Mouse (Mus musculus): Measurements from ENCODE around the gene Hist1h2an.
"Not testable (repeated sequence)": the region's sequence is repeated elsewhere in the genome, so short reads cannot be mapped to it uniquely, and the experiment has no call there.

Gene Hist1h2an

DNA sequence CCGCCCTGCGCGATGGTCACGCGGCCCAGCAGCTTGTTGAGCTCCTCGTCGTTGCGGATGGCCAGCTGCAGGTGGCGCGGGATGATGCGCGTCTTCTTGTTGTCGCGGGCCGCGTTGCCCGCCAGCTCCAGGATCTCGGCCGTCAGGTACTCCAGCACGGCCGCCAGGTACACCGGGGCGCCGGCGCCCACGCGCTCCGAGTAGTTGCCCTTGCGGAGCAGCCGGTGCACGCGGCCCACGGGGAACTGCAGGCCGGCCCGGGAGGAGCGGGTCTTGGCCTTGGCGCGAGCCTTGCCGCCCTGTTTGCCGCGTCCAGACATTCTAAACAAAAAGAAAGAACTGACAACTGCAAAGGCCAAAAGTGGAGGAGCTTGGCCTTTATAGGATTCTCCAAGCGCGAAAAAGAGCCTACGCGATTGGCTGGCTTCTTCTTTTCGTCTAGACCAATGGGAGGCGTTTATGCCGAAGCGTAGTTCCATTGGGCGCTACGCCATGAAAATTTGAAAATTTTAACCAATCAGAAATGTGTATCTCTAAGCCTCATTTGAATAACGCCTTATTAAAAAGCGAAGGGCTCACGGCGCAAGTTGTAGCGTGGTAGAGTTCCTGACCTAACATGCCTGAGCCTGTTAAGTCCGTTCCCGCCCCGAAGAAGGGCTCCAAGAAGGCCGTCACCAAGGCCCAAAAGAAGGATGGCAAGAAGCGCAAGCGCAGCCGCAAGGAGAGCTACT is at the start of gene Hist1h2an, which contains the start of gene Hist1h2bp:
Gene Hist1h2an (minus strand): TSS at position 320 of the 731 bp plus-strand sequence.
Gene Hist1h2bp (plus strand): TSS at position 563 of the 731 bp plus-strand sequence.
- peak; percentile 98 for DNase-seq (ENCODE audit: low read depth, low spot score)

- not testable (repeated sequence) for DNase-seq (ENCODE audit: low read depth, low spot score)
These were observed 46.4 kb upstream of the Hist1h2an start, which contains the start of the genes Hist1h2ap and Hist1h2br for GRCm38 (mm10) chr13:21833461-21833860. TSS of gene Hist1h2ap (minus strand) at chr13:21833507. TSS of gene Hist1h2br (plus strand) at chr13:21833743.

- DNase-seq (ENCODE audit: low read depth, low spot score), result not testable (repeated sequence)
These were observed 44.7 kb upstream of the Hist1h2an start, which contains the start of gene Hist1h4n for GRCm38 (mm10) chr13:21831418-21832394. TSS of gene Hist1h4n (minus strand) at chr13:21832196.

DNA sequence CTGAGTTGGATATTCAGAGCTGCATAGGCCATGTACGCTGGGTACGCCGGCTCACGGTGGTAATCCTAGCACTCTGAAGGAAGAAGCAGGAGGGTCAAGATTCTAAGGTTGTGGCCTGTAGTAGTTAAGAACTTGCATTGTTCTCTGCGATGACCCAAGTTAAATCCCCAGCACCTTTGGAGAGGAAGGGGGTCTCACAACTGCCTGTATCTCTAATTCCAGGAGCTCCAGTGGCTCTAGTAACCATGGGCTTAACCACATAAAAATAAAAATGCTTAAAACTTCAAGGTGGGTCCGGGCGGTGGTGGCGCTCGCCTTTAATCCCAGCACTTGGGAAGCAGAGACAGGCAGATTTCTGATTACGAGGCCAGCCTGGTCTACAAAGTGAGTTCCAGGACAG is 43.3 kb upstream of the Hist1h2an start:
- no peak for DNase-seq (ENCODE audit: low read depth, low spot score)

DNA sequence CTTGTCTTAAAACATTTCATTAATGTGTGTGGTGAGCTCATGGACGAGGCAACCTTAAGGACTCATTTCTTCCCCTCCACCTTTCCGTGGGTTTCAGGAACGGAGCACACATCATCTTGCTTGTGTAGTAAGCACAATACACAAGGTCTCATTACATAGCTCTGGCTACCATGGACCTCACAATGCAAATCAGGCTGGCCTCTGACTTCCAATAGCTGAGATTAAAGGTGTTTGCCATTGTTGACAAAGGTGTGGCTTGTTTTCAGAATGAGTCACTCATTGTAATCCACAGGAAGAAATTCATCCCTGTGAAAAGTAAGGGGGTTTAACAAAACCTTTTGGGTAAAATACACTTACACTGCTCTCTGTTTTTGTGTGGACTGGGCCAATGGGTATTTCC is 41.5 kb upstream of the Hist1h2an start:
- peak; percentile 74 for DNase-seq (ENCODE audit: low read depth, low spot score)

- not testable (repeated sequence) for DNase-seq (ENCODE audit: low read depth, low spot score)
These were observed 33.3 kb upstream of the Hist1h2an start for GRCm38 (mm10) chr13:21820082-21820890.

- not testable (repeated sequence) for DNase-seq (ENCODE audit: low read depth, low spot score)
These were observed 25.1 kb upstream of the Hist1h2an start for GRCm38 (mm10) chr13:21812092-21812491.

GRCm38 (mm10) chr13:21811539-21811938 is 24.5 kb upstream of the Hist1h2an start, which contains the start of gene Hist1h4m:
TSS of gene Hist1h4m (plus strand) at chr13:21811746.
- DNase-seq (ENCODE audit: low read depth, low spot score), result not testable (repeated sequence)

- not testable (repeated sequence) for DNase-seq (ENCODE audit: low read depth, low spot score)
These were observed 24.1 kb upstream of the Hist1h2an start for GRCm38 (mm10) chr13:21811074-21811473.

GRCm38 (mm10) chr13:21810073-21810472 is 23.1 kb upstream of the Hist1h2an start, which contains the start of the genes Hist1h2bq and Hist1h2ao:
TSS of gene Hist1h2bq (minus strand) at chr13:21810197.
TSS of gene Hist1h2ao (plus strand) at chr13:21810465.
- DNase-seq (ENCODE audit: low read depth, low spot score), result not testable (repeated sequence)

DNA sequence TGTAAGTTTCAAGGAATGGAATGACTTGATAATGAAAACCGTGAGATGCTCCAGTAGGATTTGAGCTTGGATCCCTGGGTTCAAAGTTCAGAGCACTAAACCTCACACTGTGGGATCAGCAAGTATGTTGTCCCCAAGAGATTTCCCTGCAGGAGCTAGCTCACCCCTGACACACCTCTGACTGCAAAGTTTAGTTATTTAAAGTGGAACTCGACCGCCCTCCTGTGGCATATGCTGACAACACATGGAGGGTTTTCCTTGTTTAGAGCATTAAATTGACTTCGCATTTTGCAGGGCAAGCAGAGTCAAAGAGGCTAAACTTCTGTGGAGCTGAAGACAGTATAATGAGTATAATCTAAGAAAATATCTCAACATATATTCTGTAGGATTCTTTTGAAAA is 16.0 kb upstream of the Hist1h2an start:
- DNase-seq (ENCODE audit: low read depth, low spot score), result not testable (repeated sequence)

GRCm38 (mm10) chr13:21797163-21797562 is 10.1 kb upstream of the Hist1h2an start:
- DNase-seq (ENCODE audit: low read depth, low spot score), result not testable (repeated sequence)

GRCm38 (mm10) chr13:21795584-21795983 is 8.6 kb upstream of the Hist1h2an start:
- peak; percentile 73 for DNase-seq (ENCODE audit: low read depth, low spot score)

- peak; percentile 85 for DNase-seq (ENCODE audit: low read depth, low spot score)
These were observed 3.7 kb upstream of the Hist1h2an start for GRCm38 (mm10) chr13:21790601-21791283.

- no peak for DNase-seq (ENCODE audit: low read depth, low spot score)
These were observed 2.9 kb upstream of the Hist1h2an start for GRCm38 (mm10) chr13:21789925-21790324.

DNA sequence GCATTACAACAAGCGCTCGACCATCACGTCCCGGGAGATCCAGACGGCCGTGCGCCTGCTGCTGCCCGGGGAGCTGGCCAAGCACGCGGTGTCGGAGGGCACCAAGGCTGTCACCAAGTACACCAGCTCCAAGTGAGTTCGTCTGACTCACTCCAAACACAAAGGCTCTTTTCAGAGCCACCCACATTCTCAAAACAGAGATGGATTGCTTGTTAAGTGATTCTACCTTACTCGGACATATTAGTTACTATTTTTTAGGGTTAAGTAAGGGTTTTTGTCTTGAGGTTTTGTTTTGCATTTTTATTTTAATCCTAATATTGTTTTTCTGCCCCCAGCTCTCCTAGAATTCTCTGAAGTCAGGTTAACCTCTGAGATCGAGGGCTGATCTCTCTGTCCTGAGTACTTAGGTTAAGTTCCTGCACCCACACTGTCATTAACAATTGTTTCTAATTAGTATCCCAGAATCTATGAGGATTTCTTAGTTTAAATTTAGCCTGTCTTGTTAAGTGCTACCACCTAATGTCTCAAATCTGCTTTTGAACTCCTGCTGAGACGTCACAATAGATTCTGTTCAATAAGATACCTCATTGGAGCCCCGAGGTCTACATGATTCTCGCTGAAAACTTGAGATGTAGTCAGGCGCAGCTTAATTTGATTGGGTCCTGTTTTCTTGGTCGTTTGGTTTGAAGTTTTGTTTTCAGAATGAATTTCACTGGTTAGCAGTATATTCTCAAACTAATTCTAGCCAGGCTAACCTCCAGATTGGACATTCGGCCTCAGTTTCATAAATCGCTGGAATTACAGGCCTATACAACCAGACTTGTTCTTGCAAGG is 959 bp upstream of the Hist1h2an start:
- DNase-seq (ENCODE audit: low read depth, low spot score), result peak; percentile 60

GRCm38 (mm10) chr13:21786189-21786898 is 674 bp downstream of the Hist1h2an start:
- peak; percentile 68 for DNase-seq (ENCODE audit: low read depth, low spot score)

DNA sequence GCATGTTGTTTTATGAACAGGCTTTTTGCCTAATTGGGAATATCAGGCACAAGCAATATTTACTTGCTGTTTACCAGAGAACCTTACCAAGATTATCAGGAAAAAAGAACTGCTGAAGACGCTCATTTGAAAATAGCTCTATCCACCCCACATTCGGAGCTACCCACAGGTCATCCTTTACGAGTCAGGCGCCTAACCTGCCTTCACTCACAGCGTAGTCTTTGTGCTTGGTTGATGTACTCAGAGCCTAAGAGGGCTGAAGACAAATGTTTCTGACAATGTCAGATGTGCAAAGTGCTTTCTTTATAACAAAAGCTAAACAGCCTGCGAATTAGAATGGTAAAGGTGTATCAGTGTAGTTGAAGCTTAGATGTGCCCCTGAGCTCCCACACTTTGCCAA is 2.7 kb downstream of the Hist1h2an start:
- no peak for DNase-seq (ENCODE audit: low read depth, low spot score)

DNA sequence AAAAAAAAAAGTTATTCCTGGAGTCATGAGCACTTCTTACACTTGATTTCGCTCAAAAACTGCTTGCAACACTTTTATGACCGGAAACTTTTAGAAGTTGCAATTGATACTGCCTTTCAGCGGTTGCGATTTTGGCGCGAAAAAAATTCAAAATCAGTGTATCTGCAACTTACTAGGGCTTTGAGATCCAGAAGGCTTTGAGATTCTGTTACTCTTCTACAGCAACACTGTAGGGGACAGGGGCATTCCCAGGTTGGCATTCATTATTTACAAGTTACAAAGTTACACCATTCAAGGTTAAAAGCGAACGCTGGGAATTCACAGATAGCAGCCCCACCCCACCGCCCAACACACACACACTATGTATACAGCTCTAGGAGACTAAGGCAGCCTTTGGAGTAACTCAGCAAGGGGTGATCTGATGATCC is 3.3 kb downstream of the Hist1h2an start:
- peak; percentile 87 for DNase-seq (ENCODE audit: low read depth, low spot score)

All from ES-CJ7 (cell line).